22 mouse cellular contexts compared by ENCODE assay signal in genomic region chr4:31297848-31298247, GRCm38 (mm10).
"Had no signal": no experiment of that assay in that cellular context is flagged by ENCODE, and none has a peak within 500 bp of the region (broad histone marks: within the 10 kb centered on the region; RNA-seq: fewer than 3 reads in every experiment).

No protein-coding gene starts in this region.

- DNase-seq: cerebellum, adult 2 months; cerebellum, adult 8-10 months; cerebellum, adult 9-10 months; cerebellum, adult 9-11 months; cerebellum, postnatal 10 days; cerebellum, postnatal 14 days; cerebellum, postnatal 25 days; cerebellum, postnatal 36 days; embryo, embryonic 11 days; forebrain, postnatal 0 days; gastrocnemius, adult 2 months; gastrocnemius, postnatal 10 days; gastrocnemius, postnatal 14 days; gastrocnemius, postnatal 25 days; gastrocnemius, postnatal 36 days; heart, adult 11 months; heart, adult 18-20 months; heart, adult 2 months had no signal

- ATAC-seq: forebrain, embryonic 13.5 days; forebrain, embryonic 14.5 days; forebrain, embryonic 15.5 days; forebrain, embryonic 16.5 days; forebrain, postnatal 0 days had no signal
